31 mouse cellular contexts compared by ENCODE assay signal in genomic region chr17:3363216-3363615, GRCm38 (mm10). TPM values are rescaled to one million over a fixed set of nuclear protein-coding genes. Genes with fewer than 3 reads are reported as not detected.
DNase-seq lines count a peak whose midpoint lies in the region; ATAC-seq and TF ChIP-seq lines count a peak whose summit lies in the region.
"Had no signal": no experiment of that assay in that cellular context is flagged by ENCODE, and none has a peak within 500 bp of the region (broad histone marks: within the 10 kb centered on the region; RNA-seq: fewer than 3 reads in every experiment).

No protein-coding gene starts in this region.

- H3K36me3 ChIP-seq in forebrain, embryonic 14.5 days (ENCODE audit: control insufficient read depth, insufficient read depth, low read length): no peaks in the 10 kb centered on the region
- H3K36me3 ChIP-seq in forebrain, embryonic 11.5 days (ENCODE audit: control insufficient read depth, insufficient read depth, low read length): no peaks in the 10 kb centered on the region
- H3K36me3 ChIP-seq in midbrain, postnatal 0 days (ENCODE audit: insufficient read depth, low read length): no peaks in the 10 kb centered on the region
- no peaks in the 10 kb centered on the region for H3K36me3 ChIP-seq in midbrain, embryonic 14.5 days (ENCODE audit: control insufficient read depth, insufficient read depth, low read length)
- H3K36me3 ChIP-seq: embryonic facial prominence, embryonic 10.5 days; G1E; heart, embryonic 10.5 days; heart, embryonic 13.5 days had no signal

- H3K27ac ChIP-seq in forebrain, embryonic 14.5 days (ENCODE audit: low read depth, low read length): peak overlapping the region; percentile 53; the same call in 1 of the 2 replicates
- H3K27ac ChIP-seq in forebrain, embryonic 11.5 days (ENCODE audit: low read depth, low read length): no peak overlapping the region
- H3K27ac ChIP-seq in midbrain, postnatal 0 days (ENCODE audit: low read depth, low read length): no peak overlapping the region
- H3K27ac ChIP-seq in midbrain, embryonic 14.5 days (replicated peaks; ENCODE audit: low read depth, low read length): no peak overlapping the region
- H3K27ac ChIP-seq: embryonic facial prominence, embryonic 10.5 days; gastrocnemius, adult 2 months; heart, embryonic 10.5 days; heart, embryonic 13.5 days; hindbrain, embryonic 14.5 days; hindbrain, postnatal 0 days had no signal

- no peak overlapping the region for H3K9ac ChIP-seq in forebrain, embryonic 14.5 days (ENCODE audit: low read length)
- no peak overlapping the region for H3K9ac ChIP-seq in forebrain, embryonic 11.5 days (ENCODE audit: low read length)
- no peak overlapping the region for H3K9ac ChIP-seq in midbrain, postnatal 0 days (replicated peaks; ENCODE audit: low read length, poor library complexity, severe bottlenecking)
- no peak overlapping the region for H3K9ac ChIP-seq in midbrain, embryonic 14.5 days (replicated peaks; ENCODE audit: low read length)
- H3K9ac ChIP-seq: embryonic facial prominence, embryonic 13.5 days; heart, embryonic 13.5 days; hindbrain, embryonic 14.5 days had no signal

- 20% methylated on average over 2 of the region's 2 CpGs for WGBS in forebrain, embryonic 14.5 days
- 63% methylated on average over 2 of the region's 2 CpGs for WGBS in forebrain, embryonic 11.5 days
- 60% methylated on average over 2 of the region's 2 CpGs for WGBS in midbrain, postnatal 0 days
- 70% methylated on average over 2 of the region's 2 CpGs for WGBS in midbrain, embryonic 14.5 days

- no peak for TF ChIP-seq CTCF in midbrain, postnatal 0 days (IDR thresholded peaks at IDR 0.05)
- no peak for TF ChIP-seq CTCF in brain, embryonic 14.5 days (IDR thresholded peaks at IDR 0.05; ENCODE audit: borderline replicate concordance, extremely low read depth, insufficient read depth, insufficient read length)

- no peaks in the 10 kb centered on the region for H3K27me3 ChIP-seq in forebrain, embryonic 14.5 days (replicated peaks; ENCODE audit: control insufficient read depth, insufficient read depth, low read length)
- H3K27me3 ChIP-seq in forebrain, embryonic 11.5 days (ENCODE audit: control insufficient read depth, insufficient read depth, low read length): no peaks in the 10 kb centered on the region
- no peaks in the 10 kb centered on the region for H3K27me3 ChIP-seq in midbrain, postnatal 0 days (ENCODE audit: insufficient read depth, low read length)
- H3K27me3 ChIP-seq in midbrain, embryonic 14.5 days (ENCODE audit: control insufficient read depth, insufficient read depth, low read length): no peaks in the 10 kb centered on the region
- H3K27me3 ChIP-seq: CH12.LX; embryonic facial prominence, embryonic 13.5 days; heart, embryonic 13.5 days had no signal

- H3K4me2 ChIP-seq in forebrain, embryonic 14.5 days (ENCODE audit: low read length): no peak overlapping the region
- H3K4me2 ChIP-seq in forebrain, embryonic 11.5 days (ENCODE audit: low read depth, low read length, severe bottlenecking): no peak overlapping the region
- H3K4me2 ChIP-seq in midbrain, postnatal 0 days (ENCODE audit: low read depth, low read length, poor library complexity, severe bottlenecking): no peak overlapping the region
- H3K4me2 ChIP-seq in midbrain, embryonic 14.5 days (ENCODE audit: low read length): no peak overlapping the region
- H3K4me2 ChIP-seq: embryonic facial prominence, embryonic 13.5 days; heart, embryonic 13.5 days; hindbrain, embryonic 14.5 days had no signal

- TF ChIP-seq POLR2A in brain, embryonic 14.5 days (IDR thresholded peaks at IDR 0.05; ENCODE audit: borderline replicate concordance, extremely low read depth, insufficient read depth, insufficient read length, poor library complexity, severe bottlenecking): no peak

- peak; percentile 65; the same call in 1 of the 2 replicates for ATAC-seq in forebrain, embryonic 14.5 days
- ATAC-seq in forebrain, embryonic 11.5 days (replicated peaks; ENCODE audit: low FRiP score): no peak
- ATAC-seq in midbrain, postnatal 0 days (ENCODE audit: low FRiP score): no peak
- no peak for ATAC-seq in midbrain, embryonic 14.5 days (ENCODE audit: low FRiP score, low TSS enrichment)
- ATAC-seq: hindbrain, postnatal 0 days; inflammation-experienced regulatory T-cells, adult 6 months; intestine, embryonic 16.5 days had no signal

- peak; percentile 72 for DNase-seq in forebrain, embryonic 14.5 days (ENCODE audit: low spot score)
- DNase-seq in forebrain, embryonic 11.5 days (ENCODE audit: low spot score): no peak
- DNase-seq in midbrain, postnatal 0 days (ENCODE audit: low spot score): peak; percentile 34
- DNase-seq in midbrain, embryonic 14.5 days: no peak
- peak; percentile 86 for DNase-seq in brain, embryonic 14.5 days (ENCODE audit: low read depth)
- DNase-seq in heart, adult 9 months (ENCODE audit: low spot score in 2 of 2): no peak
- DNase-seq in gastrocnemius, postnatal 10 days: no peak
- DNase-seq: adrenal gland, adult 2 months; adrenal gland, postnatal 14 days; B cell, adult 2 months; cerebellum, adult 11-12 months; cerebellum, adult 8-10 months; cerebellum, postnatal 10 days; cerebellum, postnatal 36 days; embryo, embryonic 11 days; gastrocnemius, adult 2 months; gastrocnemius, postnatal 25 days; heart, adult 18-20 months; heart, postnatal 14 days; heart, postnatal 4 days had no signal

- H3K4me1 ChIP-seq in forebrain, embryonic 14.5 days (ENCODE audit: control insufficient read depth, insufficient read depth, low read length): peaks cover 13% of the 10 kb centered on the region; the same call in 1 of the 2 replicates
- no peaks in the 10 kb centered on the region for H3K4me1 ChIP-seq in forebrain, embryonic 11.5 days (replicated peaks; ENCODE audit: control insufficient read depth, insufficient read depth, low read length)
- H3K4me1 ChIP-seq in midbrain, postnatal 0 days (ENCODE audit: insufficient read depth, low read length): no peaks in the 10 kb centered on the region
- no peaks in the 10 kb centered on the region for H3K4me1 ChIP-seq in midbrain, embryonic 14.5 days (ENCODE audit: control insufficient read depth, insufficient read depth, low read length)
- H3K4me1 ChIP-seq: heart, embryonic 10.5 days had no signal

- no peaks in the 10 kb centered on the region for H3K9me3 ChIP-seq in forebrain, embryonic 14.5 days (replicated peaks; ENCODE audit: control insufficient read depth, low read length)
- no peaks in the 10 kb centered on the region for H3K9me3 ChIP-seq in forebrain, embryonic 11.5 days (ENCODE audit: control insufficient read depth, low read length)
- no peaks in the 10 kb centered on the region for H3K9me3 ChIP-seq in midbrain, postnatal 0 days (ENCODE audit: low read length)
- H3K9me3 ChIP-seq in midbrain, embryonic 14.5 days (ENCODE audit: control insufficient read depth, low read length): no peaks in the 10 kb centered on the region
- H3K9me3 ChIP-seq: embryonic facial prominence, embryonic 10.5 days; embryonic facial prominence, embryonic 13.5 days; G1E; heart, embryonic 10.5 days; heart, embryonic 13.5 days had no signal

- no peak overlapping the region for H3K4me3 ChIP-seq in forebrain, embryonic 14.5 days (ENCODE audit: low read depth, low read length)
- H3K4me3 ChIP-seq in forebrain, embryonic 11.5 days (ENCODE audit: low read depth, low read length): no peak overlapping the region
- no peak overlapping the region for H3K4me3 ChIP-seq in midbrain, postnatal 0 days (ENCODE audit: low read depth, low read length)
- H3K4me3 ChIP-seq in midbrain, embryonic 14.5 days (replicated peaks; ENCODE audit: low read depth, low read length): no peak overlapping the region
- H3K4me3 ChIP-seq: embryonic facial prominence, embryonic 10.5 days; embryonic facial prominence, embryonic 13.5 days; erythroblast, embryonic 14.5 days; gastrocnemius, adult 2 months; heart, embryonic 10.5 days; heart, embryonic 13.5 days had no signal

RNA-seq across cellular contexts. Expression of gene Tiam2, which starts 36.8 kb away (rescaled TPM):
- polyA plus RNA-seq in forebrain, embryonic 14.5 days (2014; fragmentation: Nextera tagmentation; extraction: Ambion mirVana): 81.3 and 106 TPM in 2 replicates
- 6.6 and 7.4 TPM in 2 replicates for polyA plus RNA-seq in forebrain, embryonic 11.5 days (2014; fragmentation: Nextera tagmentation; extraction: Ambion mirVana)
- 5.2 and 6.9 TPM in 2 replicates for total RNA-seq in midbrain, postnatal 0 days (2014; rRNA removed)
- polyA plus RNA-seq in midbrain, postnatal 0 days (2015; fragmentation: Nextera tagmentation; extraction: Ambion mirVana): 1.7 TPM in 2 replicates
- 2.1 and 3.1 TPM in 2 replicates for polyA plus RNA-seq in midbrain, embryonic 14.5 days (2014; fragmentation: Nextera tagmentation; extraction: Ambion mirVana)
- 17.5 and 48.1 TPM in 2 replicates for polyA plus RNA-seq in brain, embryonic 14.5 days (2012; rRNA removed)
- 1 to 10 TPM; 4.5 to 7.0 TPM for total RNA-seq in gastrocnemius, postnatal 10 days (2021)
- polyA plus RNA-seq: erythroblast, embryonic 14.5 days; G1E had no signal

Comparison
In these comparisons a context has a peak if more than half of its experiments do, and no peak if none do; other contexts are left out.
1. DNase-seq: peak in forebrain, embryonic 14.5 days (single experiment), midbrain, postnatal 0 days (single experiment) and brain, embryonic 14.5 days (single experiment); none in forebrain, embryonic 11.5 days (single experiment), midbrain, embryonic 14.5 days (single experiment), heart, adult 9 months (0 of 2) and gastrocnemius, postnatal 10 days (single experiment).